Mouse (Mus musculus) liver, adult 2 months (tissue): ENCODE data around the gene Vps37b. TPM values are rescaled to one million over a fixed set of nuclear protein-coding genes. Genes with fewer than 3 reads are reported as not detected.

Experiments used
- DNase-seq: peaks from one replicate; pipeline ENCODE4 v3.0.0-alpha.2; 2011; ENCODE audit warnings: low read depth, low spot score; ENCODE audit errors: extremely low read depth
- H3K27ac ChIP-seq: fragments of 200-500 bp; replicated peaks from 2 replicates; pipeline ENCODE4 v1.5.1; 2012; ENCODE audit warnings: low read depth, mild to moderate bottlenecking, control low read depth, inconsistent platforms, low read length; ENCODE audit not compliant: insufficient read depth
- H3K27me3 ChIP-seq: fragments of 200-500 bp; 2 replicates; pipeline ENCODE4 v1.6.1; 2012; ENCODE audit warnings: mild to moderate bottlenecking, moderate library complexity, low read length, inconsistent platforms; ENCODE audit not compliant: control insufficient read depth, insufficient read depth
- H3K36me3 ChIP-seq: fragments of 200-500 bp; 2 replicates; pipeline ENCODE4 v1.6.1; 2012; ENCODE audit warnings: low read length, inconsistent platforms; ENCODE audit not compliant: control insufficient read depth, insufficient read depth
- H3K4me1 ChIP-seq: fragments of 200-500 bp; 2 replicates; pipeline ENCODE4 v1.6.1; 2011; ENCODE audit warnings: low read length; ENCODE audit not compliant: control insufficient read depth, insufficient read depth
- H3K4me3 ChIP-seq: fragments of 200-500 bp; 2 replicates; pipeline ENCODE4 v1.5.1; 2011; ENCODE audit warnings: low read depth, mild to moderate bottlenecking, control low read depth, low read length, moderate library complexity; ENCODE audit not compliant: insufficient read depth
- H3K79me2 ChIP-seq: fragments of 200-500 bp; 2 replicates; pipeline ENCODE4 v1.6.1; 2012; ENCODE audit warnings: inconsistent platforms, mild to moderate bottlenecking, low read length, moderate library complexity; ENCODE audit not compliant: control insufficient read depth, insufficient read depth
- H3K9ac ChIP-seq: fragments of 200-500 bp; 2 replicates; pipeline ENCODE4 v1.6.1; 2012; ENCODE audit warnings: low read depth, mild to moderate bottlenecking, control low read depth, inconsistent platforms, low read length
- CTCF ChIP-seq: fragments of 200-500 bp; IDR thresholded peaks from 2 replicates; pipeline ENCODE4 v1.5.1; 2011; ENCODE audit warnings: low read depth, low read length, control low read depth
- POLR2A ChIP-seq: fragments of 200-500 bp; IDR thresholded peaks from 2 replicates; pipeline ENCODE4 v1.6.1; 2011; ENCODE audit warnings: low read length, control low read depth; ENCODE audit not compliant: insufficient read depth; ENCODE audit errors: extremely low read depth
- WGBS: fragments of 180-500 bp; shearing (Covaris S2); methylation state at CpG from one replicate; pipeline ENCODE4 v1.1.7; 2018; 5-methylcytosine and 5-hydroxymethylcytosine counted together
- polyA plus RNA-seq: library from polyadenylated mRNA; depleted of rRNA; stranded (reverse); fragments of >200 nt; gene quantifications from 2 replicates; pipeline ENCODE4 v1.2.3, GENCODE M21; 2012
- total RNA-seq: library from RNA; depleted of rRNA; stranded (reverse); fragments of >200 nt; gene quantifications from 2 replicates; pipeline ENCODE4 v1.2.3, GENCODE M21; 2014

The Vps37b gene
- total and polyA plus RNA-seq, 2 experiments, result 4.4 to 31.4 TPM

- no peak for TF ChIP-seq CTCF
- TF ChIP-seq POLR2A, result no peak
- 51% methylated on average over 9 of the region's 9 CpGs for WGBS
- Histone ChIP-seq H3K79me2 (peaks cover 34% of the 10 kb centered on the region; the same call in 1 of the 2 replicates), H3K36me3 (no peaks in the 10 kb centered on the region), H3K27me3 (no peaks in the 10 kb centered on the region), H3K9ac (no peak overlapping the region), H3K27ac (no peak overlapping the region), H3K4me3 (no peak overlapping the region), H3K4me1 (peaks cover 26% of the 10 kb centered on the region)
- DNase-seq, result peak; percentile 49
Observed at GRCm38 (mm10) chr5:123980521-123981249, 51.4 kb downstream of the Vps37b start.

GRCm38 (mm10) chr5:123979980-123980369, 52.1 kb downstream of the Vps37b start:
- Histone ChIP-seq H3K4me3 (no peak overlapping the region), H3K79me2 (peaks cover 28% of the 10 kb centered on the region; the same call in 1 of the 2 replicates), H3K36me3 (no peaks in the 10 kb centered on the region), H3K27ac (no peak overlapping the region), H3K9ac (no peak overlapping the region), H3K27me3 (no peaks in the 10 kb centered on the region), H3K4me1 (peaks cover 31% of the 10 kb centered on the region)
- WGBS, result 78% methylated on average over 4 of the region's 4 CpGs
- no peak for DNase-seq
- TF ChIP-seq CTCF (no peak), POLR2A (no peak)

GRCm38 (mm10) chr5:123979221-123979979, 52.7 kb downstream of the Vps37b start:
- peaks cover 34% of the 10 kb centered on the region for H3K4me1 ChIP-seq
- H3K27me3 ChIP-seq, result no peaks in the 10 kb centered on the region
- TF ChIP-seq CTCF (no peak), POLR2A (no peak)
- 63% methylated on average over 18 of the region's 18 CpGs for WGBS
- no peak overlapping the region for H3K9ac ChIP-seq
- peaks cover 25% of the 10 kb centered on the region; the same call in 1 of the 2 replicates for H3K79me2 ChIP-seq
- H3K4me3 ChIP-seq, result no peak overlapping the region
- peak; percentile 59 for DNase-seq
- H3K36me3 ChIP-seq, result no peaks in the 10 kb centered on the region
- H3K27ac ChIP-seq, result no peak overlapping the region; the same call in 1 of the 2 replicates

- DNase-seq, result no peak
- TF ChIP-seq CTCF (no peak), POLR2A (no peak)
- H3K4me1 ChIP-seq, result peaks cover 37% of the 10 kb centered on the region
- H3K27ac ChIP-seq, result peak overlapping the region; percentile 16
- no peak overlapping the region for H3K4me3 ChIP-seq
- peaks cover 21% of the 10 kb centered on the region; the same call in 1 of the 2 replicates for H3K79me2 ChIP-seq
- H3K9ac ChIP-seq, result peak overlapping the region; percentile 1; the same call in 1 of the 2 replicates
- no peaks in the 10 kb centered on the region for H3K36me3 ChIP-seq
- 60% methylated on average over 5 of the region's 5 CpGs for WGBS
- no peaks in the 10 kb centered on the region for H3K27me3 ChIP-seq
Observed at GRCm38 (mm10) chr5:123978131-123978530, 53.9 kb downstream of the Vps37b start.

- peak; percentile 92 for DNase-seq
- TF ChIP-seq POLR2A (no peak), CTCF (no peak)
- H3K27me3 ChIP-seq, result no peaks in the 10 kb centered on the region
- WGBS, result 26% methylated on average over 3 of the region's 3 CpGs
- peaks cover 37% of the 10 kb centered on the region for H3K4me1 ChIP-seq
- no peaks in the 10 kb centered on the region for H3K36me3 ChIP-seq
- H3K79me2 ChIP-seq, result peaks cover 15% of the 10 kb centered on the region; the same call in 1 of the 2 replicates
- no peak overlapping the region for H3K4me3 ChIP-seq
- H3K27ac ChIP-seq, result peak overlapping the region; percentile 87
- H3K9ac ChIP-seq, result peak overlapping the region; percentile 59; the same call in 1 of the 2 replicates
Observed at GRCm38 (mm10) chr5:123977231-123977630, 54.8 kb downstream of the Vps37b start.

- no peak for TF ChIP-seq POLR2A
- no peak for TF ChIP-seq CTCF
- WGBS, result 11% methylated on average over 6 of the region's 6 CpGs
- Histone ChIP-seq H3K4me1 (peaks cover 37% of the 10 kb centered on the region), H3K9ac (peak overlapping the region; percentile 32), H3K4me3 (no peak overlapping the region), H3K27ac (peak overlapping the region; percentile 71), H3K79me2 (peaks cover 8% of the 10 kb centered on the region; the same call in 1 of the 2 replicates), H3K36me3 (no peaks in the 10 kb centered on the region), H3K27me3 (no peaks in the 10 kb centered on the region)
- peak; percentile 70 for DNase-seq
Observed at GRCm38 (mm10) chr5:123975668-123976180, 56.3 kb downstream of the Vps37b start.
